Mouse (Mus musculus) ES-E14 (cell line): ENCODE data around the gene Gm49396. TPM values are rescaled to one million over a fixed set of nuclear protein-coding genes. Genes with fewer than 3 reads are reported as not detected.

Experiments
- DNase-seq: peaks from one replicate; pipeline ENCODE4 v3.0.0-alpha.2; 2013; ENCODE audit warnings: low read depth, low spot score
- H3K27ac ChIP-seq: 2 replicates; pipeline ENCODE4 v1.5.1; 2012; ENCODE audit warnings: low read depth, mild to moderate bottlenecking, low read length, moderate library complexity, mixed read lengths; ENCODE audit not compliant: poor library complexity, insufficient read depth, severe bottlenecking
- H3K36me3 ChIP-seq: 2 replicates; pipeline ENCODE4 v1.6.1; 2012; ENCODE audit warnings: mild to moderate bottlenecking, low read length, moderate library complexity, mixed read lengths; ENCODE audit not compliant: control insufficient read depth, poor library complexity, insufficient read depth, severe bottlenecking
- H3K4me1 ChIP-seq, 2 experiments: fragments of 150-350 bp in 1 of 2; sonication (generic) in 1 of 2; 2 replicates each; pipeline ENCODE4 v1.6.1; 2012; ENCODE audit warnings: low read length in 2 of 2, mild to moderate bottlenecking in 1 of 2, mixed read lengths in 1 of 2; ENCODE audit not compliant: control insufficient read depth in 2 of 2, insufficient read depth in 2 of 2, poor library complexity in 1 of 2
- H3K4me3 ChIP-seq, 2 experiments: fragments of 150-350 bp in 1 of 2; sonication (generic) in 1 of 2; 2 replicates each; pipeline ENCODE4 v1.5.1; 2012; ENCODE audit warnings: low read length in 2 of 2, low read depth in 1 of 2, mild to moderate bottlenecking in 1 of 2, mixed read lengths in 1 of 2; ENCODE audit not compliant: insufficient read depth in 1 of 2, poor library complexity in 1 of 2, severe bottlenecking in 1 of 2
- H3K9ac ChIP-seq: 2 replicates; pipeline ENCODE4 v1.6.1; 2012; ENCODE audit warnings: low read depth, mild to moderate bottlenecking, low read length, mixed read lengths; ENCODE audit not compliant: poor library complexity, insufficient read depth, severe bottlenecking
- H3K9me3 ChIP-seq: fragments of 150-350 bp; sonication (generic); 2 replicates; pipeline ENCODE4 v1.6.1; 2012; ENCODE audit warnings: low read depth, mild to moderate bottlenecking, low read length; ENCODE audit not compliant: control insufficient read depth, insufficient read depth
- CHD2 ChIP-seq: IDR thresholded peaks from 2 replicates; pipeline ENCODE4 v1.6.1; 2014; ENCODE audit warnings: mild to moderate bottlenecking, low read depth, low read length, inconsistent platforms
- HCFC1 ChIP-seq: IDR thresholded peaks from 2 replicates; pipeline ENCODE4 v1.6.1; 2012; ENCODE audit warnings: low read length, inconsistent platforms, borderline replicate concordance; ENCODE audit not compliant: insufficient read depth
- MAFK ChIP-seq: IDR thresholded peaks from 2 replicates; pipeline ENCODE4 v1.6.1; 2014; ENCODE audit warnings: mild to moderate bottlenecking, low read depth, low read length, inconsistent platforms; ENCODE audit not compliant: insufficient read depth
- ZC3H11A ChIP-seq: IDR thresholded peaks from 2 replicates; pipeline ENCODE4 v1.6.1; 2012; ENCODE audit warnings: low read depth, mild to moderate bottlenecking, inconsistent platforms, low read length, borderline replicate concordance
- ZNF384 ChIP-seq: IDR thresholded peaks from 2 replicates; pipeline ENCODE4 v1.6.1; 2012; ENCODE audit warnings: low read depth, low read length, inconsistent platforms
- in situ Hi-C, 2 experiments: fragments of 600-800 bp; cut with MboI; formaldehyde crosslinking; loops; one replicate each; pipeline ENCODE4 v1.15.1; 2025; ENCODE audit warnings: low sequenced_read_pairs in 2 of 2, inconsistent platforms in 1 of 2; ENCODE audit not compliant: unreplicated experiment in 2 of 2
- total RNA-seq: library from RNA; depleted of rRNA; stranded (reverse); fragments of 300-350 nt; gene quantifications from 2 replicates; pipeline ENCODE4 v1.2.3, GENCODE M21; 2012

Gm49396 gene
- total RNA-seq, 1 experiment: 4.1 TPM

DNA sequence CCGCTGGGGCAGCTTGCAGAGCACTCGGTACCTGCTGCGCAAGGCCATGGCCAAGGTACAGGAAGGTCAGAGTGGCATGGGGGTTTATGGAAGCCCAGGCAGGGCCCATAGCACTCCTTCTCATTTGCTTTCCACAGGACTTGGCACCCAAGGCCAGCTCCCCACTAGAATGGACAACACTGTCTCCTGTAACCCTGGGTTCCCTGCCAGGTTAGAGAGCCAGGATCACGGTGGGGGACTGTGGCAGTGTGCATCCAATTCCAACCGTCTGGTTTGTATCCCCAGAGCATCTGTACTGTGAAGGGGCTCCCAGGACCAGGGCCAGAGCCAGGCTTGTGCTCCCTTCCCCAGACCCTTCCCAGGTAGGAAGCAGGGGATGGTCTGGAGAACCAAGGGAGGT is 42.3 kb upstream of the Gm49396 start:
- Histone ChIP-seq H3K9me3 (no peaks in the 10 kb centered on the region), H3K9ac (no peak overlapping the region)

GRCm38 (mm10) chr7:30522871-30523270 is 40.3 kb upstream of the Gm49396 start:
- Histone ChIP-seq H3K4me3 (no peak overlapping the region), H3K9ac (no peak overlapping the region), H3K27ac (no peak overlapping the region), H3K36me3 (no peaks in the 10 kb centered on the region), H3K4me1 (peaks cover 1 to 16% of the 10 kb centered on the region in 2 experiments; a peak in 2 of 4 replicates), H3K9me3 (no peaks in the 10 kb centered on the region)
- no peak for TF ChIP-seq CHD2
- TF ChIP-seq ZC3H11A: no peak
- TF ChIP-seq ZNF384: no peak
- no peak for TF ChIP-seq MAFK
- no peak for TF ChIP-seq HCFC1
- in situ Hi-C loops: no loop called here
- DNase-seq: no peak

More for the DNA sequence above, 42.3 kb upstream of the Gm49396 start:
- no peak for DNase-seq
- H3K4me3 ChIP-seq: no peak overlapping the region
- in situ Hi-C loops: no loop called here
- no peak overlapping the region for H3K27ac ChIP-seq
- H3K36me3 ChIP-seq: no peaks in the 10 kb centered on the region
- H3K4me1 ChIP-seq: peaks cover under 1 to 6% of the 10 kb centered on the region in 2 experiments; a peak in 2 of 4 replicates
- TF ChIP-seq CHD2 (no peak), MAFK (no peak), ZC3H11A (no peak), HCFC1 (no peak)

DNA sequence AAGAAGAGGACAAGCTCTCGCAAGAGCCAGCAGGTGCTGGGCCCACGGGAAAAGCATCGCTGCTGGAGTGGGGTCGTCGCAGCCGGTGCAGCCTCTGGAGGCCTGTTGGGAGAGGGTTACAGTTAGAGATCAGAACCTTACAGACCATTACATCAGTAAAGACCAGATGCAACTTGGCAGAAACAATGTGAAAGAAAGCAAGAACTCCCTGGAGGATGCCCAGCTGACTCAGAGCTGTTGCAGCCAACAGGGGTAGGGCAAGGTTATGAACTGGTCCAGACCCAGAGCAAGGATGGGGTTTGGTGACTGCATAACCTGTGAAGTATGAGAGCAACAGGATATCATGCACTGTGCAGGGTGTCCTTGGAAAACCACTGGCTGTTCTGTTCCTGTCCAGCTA is 38.7 kb upstream of the Gm49396 start:
- DNase-seq: no peak
- H3K9ac ChIP-seq: no peak overlapping the region
- no peaks in the 10 kb centered on the region for H3K36me3 ChIP-seq
- in situ Hi-C loops: no loop called here
- H3K4me3 ChIP-seq: no peak overlapping the region
- H3K9me3 ChIP-seq: no peaks in the 10 kb centered on the region
- no peak for TF ChIP-seq ZC3H11A
- no peak overlapping the region for H3K27ac ChIP-seq
- peaks cover 1 to 12% of the 10 kb centered on the region in 2 experiments; a peak in 2 of 4 replicates for H3K4me1 ChIP-seq

GRCm38 (mm10) chr7:30525954-30526353 is 37.2 kb upstream of the Gm49396 start:
- no peaks in the 10 kb centered on the region for H3K36me3 ChIP-seq
- peak overlapping the region; percentile 35 to 52; a peak in 1 of 4 replicates for H3K4me3 ChIP-seq
- TF ChIP-seq HCFC1: no peak
- TF ChIP-seq MAFK: no peak
- no peak for TF ChIP-seq CHD2
- no peak for TF ChIP-seq ZNF384
- no peak for TF ChIP-seq ZC3H11A
- H3K9ac ChIP-seq: no peak overlapping the region
- H3K4me1 ChIP-seq: peaks cover 1 to 12% of the 10 kb centered on the region in 2 experiments; a peak in 2 of 4 replicates
- DNase-seq: no peak
- in situ Hi-C loops: no loop called here
- no peaks in the 10 kb centered on the region for H3K9me3 ChIP-seq
- H3K27ac ChIP-seq: no peak overlapping the region

GRCm38 (mm10) chr7:30526399-30526798 is 36.7 kb upstream of the Gm49396 start:
- in situ Hi-C loops: no loop called here
- Histone ChIP-seq H3K36me3 (no peaks in the 10 kb centered on the region), H3K4me1 (peaks cover 1 to 12% of the 10 kb centered on the region in 2 experiments; a peak in 2 of 4 replicates), H3K9me3 (no peaks in the 10 kb centered on the region), H3K27ac (no peak overlapping the region), H3K4me3 (peak overlapping the region; percentile 35 to 52; a peak in 1 of 4 replicates), H3K9ac (0 out of 2 replicates have a peak overlapping the region, but pooled peaks have one; percentile 7)
- no peak for DNase-seq
- TF ChIP-seq ZNF384 (no peak), CHD2 (no peak), HCFC1 (no peak), MAFK (no peak), ZC3H11A (no peak)
